Mouse (Mus musculus) ES-Bruce4 (cell line): ENCODE measurements around the gene Tjp2. TPM values are rescaled to one million over a fixed set of nuclear protein-coding genes. Genes with fewer than 3 reads are reported as not detected.

Source experiments
- H3K27ac ChIP-seq: 2 replicates; pipeline ENCODE4 v1.5.1; 2012; ENCODE audit warnings: low read length, inconsistent platforms; ENCODE audit not compliant: insufficient read depth
- H3K27me3 ChIP-seq: 2 replicates; pipeline ENCODE4 v1.6.1; 2012; ENCODE audit warnings: mild to moderate bottlenecking, low read length, inconsistent platforms; ENCODE audit not compliant: control insufficient read depth, poor library complexity, insufficient read depth, severe bottlenecking
- H3K36me3 ChIP-seq: 2 replicates; pipeline ENCODE4 v1.6.1; 2012; ENCODE audit warnings: inconsistent platforms, mild to moderate bottlenecking, low read length, moderate library complexity; ENCODE audit not compliant: control insufficient read depth, poor library complexity, insufficient read depth, severe bottlenecking
- H3K4me1 ChIP-seq: one replicate; pipeline ENCODE4 v1.8.1; 2011; ENCODE audit warnings: low read length; ENCODE audit not compliant: control insufficient read depth, insufficient read depth
- H3K4me3 ChIP-seq: 2 replicates; pipeline ENCODE4 v1.5.1; 2011; ENCODE audit warnings: low read depth, mild to moderate bottlenecking, low read length
- H3K9ac ChIP-seq: 2 replicates; pipeline ENCODE4 v1.6.1; 2012; ENCODE audit warnings: low read depth, mild to moderate bottlenecking, inconsistent platforms; ENCODE audit not compliant: poor library complexity, severe bottlenecking
- H3K9me3 ChIP-seq: replicated peaks from 2 replicates; pipeline ENCODE4 v1.6.1; 2012; ENCODE audit warnings: mild to moderate bottlenecking, low read length, inconsistent platforms; ENCODE audit not compliant: control insufficient read depth, poor library complexity, insufficient read depth, severe bottlenecking
- CTCF ChIP-seq: IDR thresholded peaks from one replicate; pipeline ENCODE4 v1.8.1; 2011; ENCODE audit warnings: low read depth, low read length
- EP300 ChIP-seq: IDR thresholded peaks from 2 replicates; pipeline ENCODE4 v1.6.1; 2011; ENCODE audit warnings: low read depth, low read length; ENCODE audit not compliant: insufficient read depth
- POLR2A ChIP-seq: IDR thresholded peaks from one replicate; pipeline ENCODE4 v1.8.1; 2011; ENCODE audit warnings: low read length; ENCODE audit not compliant: insufficient read depth
- polyA plus RNA-seq: library from polyadenylated mRNA; stranded (reverse); fragments of >200 nt; gene quantifications from 2 replicates; pipeline ENCODE4 v1.2.4, GENCODE M21; 2011; ENCODE audit warnings: low read depth; ENCODE audit not compliant: missing spikeins, insufficient read depth, insufficient read length

Tjp2 gene
- polyA plus RNA-seq, 1 experiment: 114 TPM

- Histone ChIP-seq H3K4me1 (peaks cover 5% of the 10 kb centered on the region), H3K9ac (no peak overlapping the region)
- TF ChIP-seq POLR2A: no peak
- TF ChIP-seq EP300: no peak
- TF ChIP-seq CTCF: no peak
Observed at GRCm38 (mm10) chr19:24159334-24159733, 65.5 kb downstream of the Tjp2 start.

GRCm38 (mm10) chr19:24156067-24156455, 68.8 kb downstream of the Tjp2 start:
- H3K9ac ChIP-seq: no peak overlapping the region
- peaks cover 4% of the 10 kb centered on the region for H3K4me1 ChIP-seq
- H3K9me3 ChIP-seq: no peaks in the 10 kb centered on the region
- no peak overlapping the region for H3K27ac ChIP-seq
- no peaks in the 10 kb centered on the region for H3K36me3 ChIP-seq
- H3K27me3 ChIP-seq: no peaks in the 10 kb centered on the region
- no peak for TF ChIP-seq EP300
- TF ChIP-seq CTCF: no peak
- TF ChIP-seq POLR2A: no peak
- H3K4me3 ChIP-seq: no peak overlapping the region

More at GRCm38 (mm10) chr19:24159334-24159733, 65.5 kb downstream of the Tjp2 start:
- no peaks in the 10 kb centered on the region for H3K36me3 ChIP-seq
- H3K27me3 ChIP-seq: no peaks in the 10 kb centered on the region
- H3K9me3 ChIP-seq: no peaks in the 10 kb centered on the region
- H3K4me3 ChIP-seq: no peak overlapping the region
- H3K27ac ChIP-seq: no peak overlapping the region

GRCm38 (mm10) chr19:24155395-24156066, 69.3 kb downstream of the Tjp2 start:
- Histone ChIP-seq H3K4me3 (no peak overlapping the region), H3K27me3 (no peaks in the 10 kb centered on the region), H3K4me1 (peaks cover 4% of the 10 kb centered on the region), H3K27ac (no peak overlapping the region), H3K9me3 (no peaks in the 10 kb centered on the region), H3K9ac (no peak overlapping the region), H3K36me3 (no peaks in the 10 kb centered on the region)
- no peak for TF ChIP-seq EP300
- TF ChIP-seq CTCF: no peak
- no peak for TF ChIP-seq POLR2A

DNA sequence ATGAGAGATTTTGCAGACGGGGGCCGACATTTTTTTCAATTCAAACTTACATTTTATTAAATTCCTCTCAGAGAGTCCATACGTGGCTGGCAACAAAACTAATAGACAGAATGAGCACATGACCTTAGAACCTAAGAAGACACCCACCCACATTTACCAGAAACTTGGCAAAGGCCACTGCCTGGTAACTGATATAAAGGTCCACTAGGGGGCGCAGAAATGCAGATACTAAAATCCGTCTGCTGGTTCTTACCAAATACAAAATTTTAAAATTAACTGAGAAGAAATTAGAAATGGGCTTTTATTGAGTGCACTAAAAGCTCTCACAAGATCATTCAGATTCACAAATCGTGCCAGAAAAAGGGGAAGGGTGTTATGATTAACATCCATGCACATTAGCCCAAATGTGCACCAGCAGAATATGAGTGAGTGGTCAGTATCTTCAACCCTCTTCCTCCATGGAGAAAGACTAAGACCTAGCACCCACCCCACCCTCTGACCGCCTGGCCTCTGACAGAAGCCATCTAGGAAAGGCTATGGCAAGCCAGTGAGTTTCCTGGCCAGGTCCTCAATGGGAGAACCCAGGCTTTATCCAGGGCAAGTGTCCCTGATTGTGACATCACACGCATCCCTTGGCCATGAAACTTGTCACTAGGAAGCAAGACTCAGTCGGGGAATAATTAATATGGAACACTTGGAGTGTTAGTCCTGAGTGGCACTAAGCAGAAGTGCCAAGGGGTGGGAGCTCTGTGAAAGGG, 71.4 kb downstream of the Tjp2 start:
- no peaks in the 10 kb centered on the region for H3K4me1 ChIP-seq
- H3K9ac ChIP-seq: no peak overlapping the region
- no peak overlapping the region for H3K4me3 ChIP-seq
- no peaks in the 10 kb centered on the region for H3K9me3 ChIP-seq
- no peaks in the 10 kb centered on the region for H3K27me3 ChIP-seq
- TF ChIP-seq EP300 (no peak), CTCF (no peak), POLR2A (no peak)
- no peaks in the 10 kb centered on the region for H3K36me3 ChIP-seq
- no peak overlapping the region for H3K27ac ChIP-seq

DNA sequence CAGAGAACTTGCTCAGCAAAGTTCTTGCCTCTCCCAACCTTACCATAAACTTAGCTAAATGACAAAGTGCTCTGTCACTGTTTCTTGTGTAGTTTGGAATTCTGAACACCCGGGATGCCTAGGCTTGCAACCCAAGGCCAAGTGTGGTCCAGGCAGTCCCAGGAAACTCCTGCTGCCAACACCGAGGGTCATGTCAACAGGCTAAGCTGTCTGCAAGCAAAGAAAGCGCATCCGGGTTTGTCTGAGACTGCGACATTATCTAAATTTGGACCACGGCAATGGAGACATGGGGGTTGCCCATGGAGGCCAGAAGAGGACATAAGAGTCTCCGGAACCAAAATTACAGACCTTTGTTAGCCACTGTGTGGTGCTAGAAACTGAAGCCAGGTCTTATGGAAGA, 80.8 kb downstream of the Tjp2 start:
- no peaks in the 10 kb centered on the region for H3K9me3 ChIP-seq
- 0 out of 2 replicates have a peak, but pooled peaks cover 2% of the 10 kb centered on the region for H3K36me3 ChIP-seq
- H3K27ac ChIP-seq: no peak overlapping the region
- H3K9ac ChIP-seq: no peak overlapping the region
- TF ChIP-seq POLR2A (no peak), CTCF (no peak), EP300 (no peak)
- no peak overlapping the region for H3K4me3 ChIP-seq
- no peaks in the 10 kb centered on the region for H3K27me3 ChIP-seq
- H3K4me1 ChIP-seq: peaks cover 1% of the 10 kb centered on the region

DNA sequence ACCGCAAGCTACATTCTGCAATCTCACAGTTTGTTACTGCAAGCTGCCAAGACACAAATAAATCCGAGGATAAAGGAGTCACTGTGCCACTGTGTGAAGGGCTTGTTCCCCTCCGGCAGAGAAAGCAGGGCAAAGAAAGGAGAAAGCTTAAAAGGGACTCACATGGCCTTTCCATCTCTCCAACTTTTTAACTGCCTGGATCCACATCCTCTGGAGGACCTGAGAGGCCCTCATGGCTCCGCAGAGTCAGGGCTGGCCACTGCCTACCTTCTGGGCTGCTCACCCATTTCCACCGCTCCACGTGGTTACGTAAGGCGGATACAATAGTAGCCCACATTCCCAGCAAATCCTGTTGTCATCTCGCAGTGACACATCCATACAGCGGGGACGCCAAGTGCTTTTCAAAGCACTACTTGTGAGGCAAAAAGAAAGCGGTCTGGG, 82.2 kb downstream of the Tjp2 start:
- Histone ChIP-seq H3K4me3 (no peak overlapping the region), H3K36me3 (0 out of 2 replicates have a peak, but pooled peaks cover 2% of the 10 kb centered on the region), H3K27me3 (no peaks in the 10 kb centered on the region), H3K9ac (no peak overlapping the region), H3K9me3 (no peaks in the 10 kb centered on the region), H3K27ac (no peak overlapping the region), H3K4me1 (peaks cover 1% of the 10 kb centered on the region)
- TF ChIP-seq EP300: no peak
- TF ChIP-seq POLR2A: no peak
- TF ChIP-seq CTCF: no peak
